Mouse (Mus musculus) neural tube, embryonic 13.5 days (tissue): ENCODE results near the gene Pmepa1. TPM values are rescaled to one million over a fixed set of nuclear protein-coding genes. Genes with fewer than 3 reads are reported as not detected.

ENCODE experiments used
- ATAC-seq: fragments of 200-750 bp; cut with Nextera tagmentation; 2 replicates; pipeline ENCODE4 v1.8.0; 2017; ENCODE audit warnings: low read depth, mild to moderate bottlenecking, moderate TSS enrichment, moderate library complexity
- H3K27ac ChIP-seq: fragments of 300-500 bp; sonication (generic); replicated peaks from 2 replicates; pipeline ENCODE4 v1.5.1; 2015; ENCODE audit warnings: moderate library complexity, mild to moderate bottlenecking, inconsistent platforms
- H3K27me3 ChIP-seq: fragments of 300-500 bp; sonication (generic); 2 replicates; pipeline ENCODE4 v1.6.1; 2015; ENCODE audit warnings: mild to moderate bottlenecking, inconsistent platforms
- H3K36me3 ChIP-seq: fragments of 300-500 bp; sonication (generic); 2 replicates; pipeline ENCODE4 v1.6.1; 2015; ENCODE audit warnings: mild to moderate bottlenecking, inconsistent platforms
- H3K4me1 ChIP-seq: fragments of 300-500 bp; sonication (generic); replicated peaks from 2 replicates; pipeline ENCODE4 v1.6.1; 2015; ENCODE audit warnings: inconsistent platforms
- H3K4me2 ChIP-seq: fragments of 300-500 bp; sonication (generic); 2 replicates; pipeline ENCODE4 v1.6.1; 2015; ENCODE audit warnings: inconsistent platforms, mild to moderate bottlenecking, moderate library complexity
- H3K4me3 ChIP-seq: fragments of 300-500 bp; sonication (generic); 2 replicates; pipeline ENCODE4 v1.5.1; 2015; ENCODE audit warnings: mild to moderate bottlenecking, inconsistent platforms
- H3K9ac ChIP-seq: fragments of 300-500 bp; sonication (generic); 2 replicates; pipeline ENCODE4 v1.6.1; 2015; ENCODE audit warnings: moderate library complexity, mild to moderate bottlenecking, inconsistent platforms
- H3K9me3 ChIP-seq: fragments of 300-500 bp; sonication (generic); 2 replicates; pipeline ENCODE4 v1.6.1; 2016; ENCODE audit warnings: inconsistent platforms
- WGBS: fragments of 180-500 bp; shearing (Covaris S2); methylation state at CpG from one replicate; pipeline ENCODE4 v1.1.7; 2015; 5-methylcytosine and 5-hydroxymethylcytosine counted together
- polyA plus RNA-seq: library from polyadenylated mRNA; unstranded; fragments of >200 nt; fragmentation: Nextera tagmentation; extraction: Ambion mirVana; gene quantifications from 2 replicates; pipeline ENCODE4 v1.2.1, GENCODE M21; 2015

Gene Pmepa1
- polyA plus RNA-seq, 1 experiment from 2014 or later, result 5.2 TPM

DNA sequence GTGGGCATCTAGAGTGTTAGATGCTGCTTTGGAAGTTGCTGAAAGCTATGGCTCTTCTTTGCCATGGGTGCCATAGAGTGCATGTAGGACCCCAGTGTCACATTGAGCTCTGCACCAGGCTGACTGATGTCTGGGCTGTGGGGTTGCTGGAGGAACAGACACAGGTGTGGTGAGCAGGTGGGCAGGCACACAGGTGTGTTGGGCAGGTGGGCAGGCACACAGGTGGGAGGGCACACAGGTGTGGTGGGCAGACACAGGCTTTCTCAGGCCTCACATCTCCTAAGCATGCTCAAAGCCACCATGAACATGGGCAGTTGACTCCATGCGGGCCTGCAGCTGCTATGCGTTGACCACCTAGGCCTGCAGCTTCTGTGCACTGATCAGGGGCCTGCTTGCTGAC lies 16.2 kb upstream of the Pmepa1 start:
- H3K36me3 ChIP-seq, result no peaks in the 10 kb centered on the region
- no peak for ATAC-seq
- 92% methylated on average over 2 of the region's 2 CpGs for WGBS
- H3K27ac ChIP-seq, result no peak overlapping the region
- H3K27me3 ChIP-seq, result no peaks in the 10 kb centered on the region
- H3K4me2 ChIP-seq, result no peak overlapping the region
- H3K9ac ChIP-seq, result no peak overlapping the region
- no peaks in the 10 kb centered on the region for H3K9me3 ChIP-seq
- no peak overlapping the region for H3K4me3 ChIP-seq
- H3K4me1 ChIP-seq, result no peaks in the 10 kb centered on the region

DNA sequence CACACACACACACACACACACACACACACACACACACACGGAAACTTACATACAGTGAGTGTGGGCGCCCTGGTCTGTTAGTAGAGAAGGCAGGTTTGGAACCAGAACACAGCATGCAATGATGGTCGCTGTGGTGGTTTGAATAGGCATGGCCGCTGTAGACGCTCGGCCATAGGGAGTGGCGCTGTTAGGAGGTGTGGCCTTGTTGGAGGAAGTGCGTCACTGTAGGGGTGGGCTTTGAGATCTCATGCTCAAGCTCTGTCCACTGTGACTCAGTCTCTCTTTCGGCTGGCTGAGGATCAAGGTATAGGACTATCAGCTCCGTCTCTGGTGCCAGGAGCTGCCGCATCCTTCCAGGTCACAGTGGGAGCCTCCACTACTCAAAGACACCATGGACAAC lies 14.6 kb upstream of the Pmepa1 start:
- Histone ChIP-seq H3K27ac (no peak overlapping the region), H3K4me3 (no peak overlapping the region), H3K27me3 (no peaks in the 10 kb centered on the region), H3K4me2 (no peak overlapping the region), H3K9ac (no peak overlapping the region), H3K4me1 (no peaks in the 10 kb centered on the region), H3K9me3 (no peaks in the 10 kb centered on the region), H3K36me3 (no peaks in the 10 kb centered on the region)
- ATAC-seq, result no peak
- WGBS, result 91% methylated on average over 11 of the region's 11 CpGs

GRCm38 (mm10) chr2:173289928-173290327 lies 13.6 kb upstream of the Pmepa1 start:
- ATAC-seq, result no peak
- H3K27me3 ChIP-seq, result no peaks in the 10 kb centered on the region
- H3K4me2 ChIP-seq, result no peak overlapping the region
- H3K9ac ChIP-seq, result no peak overlapping the region
- no peaks in the 10 kb centered on the region for H3K36me3 ChIP-seq
- no peaks in the 10 kb centered on the region for H3K9me3 ChIP-seq
- H3K4me3 ChIP-seq, result no peak overlapping the region
- H3K4me1 ChIP-seq, result no peaks in the 10 kb centered on the region
- no peak overlapping the region for H3K27ac ChIP-seq
- 82% methylated on average over 3 of the region's 3 CpGs for WGBS

- WGBS, result 86% methylated on average over 12 of the region's 12 CpGs
Observed at GRCm38 (mm10) chr2:173285816-173286538, 9.6 kb upstream of the Pmepa1 start.

DNA sequence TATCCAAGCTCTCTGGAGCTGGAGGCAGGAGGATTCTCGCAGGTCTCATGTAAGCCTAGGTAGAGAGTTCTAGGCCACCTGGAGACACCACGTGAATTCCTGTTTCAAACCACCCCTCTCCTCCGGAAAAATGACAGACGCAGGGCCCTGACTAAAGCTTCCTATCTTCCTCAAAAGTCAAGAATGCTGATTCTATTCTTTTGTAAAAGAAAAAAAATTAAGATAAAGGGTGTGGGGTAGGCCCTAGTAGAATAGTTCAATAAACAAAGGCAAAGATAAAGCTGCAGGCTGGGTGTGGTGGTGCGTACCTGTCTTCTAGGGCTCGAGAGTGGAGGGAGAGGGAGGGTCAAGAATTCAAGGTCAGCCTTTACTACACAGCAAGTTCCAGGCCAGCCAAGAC lies 8.4 kb upstream of the Pmepa1 start:
- H3K4me3 ChIP-seq, result no peak overlapping the region
- H3K4me1 ChIP-seq, result peaks cover 12% of the 10 kb centered on the region
- H3K9ac ChIP-seq, result no peak overlapping the region
- no peaks in the 10 kb centered on the region for H3K9me3 ChIP-seq
- WGBS, result 84% methylated on average over 6 of the region's 6 CpGs
- H3K27ac ChIP-seq, result no peak overlapping the region
- no peaks in the 10 kb centered on the region; the same call in 1 of the 2 replicates for H3K27me3 ChIP-seq
- H3K4me2 ChIP-seq, result no peak overlapping the region
- H3K36me3 ChIP-seq, result no peaks in the 10 kb centered on the region
- ATAC-seq, result no peak

More at GRCm38 (mm10) chr2:173285816-173286538, 9.6 kb upstream of the Pmepa1 start:
- Histone ChIP-seq H3K27ac (no peak overlapping the region), H3K4me3 (no peak overlapping the region), H3K4me1 (peaks cover 8% of the 10 kb centered on the region), H3K9me3 (no peaks in the 10 kb centered on the region), H3K36me3 (no peaks in the 10 kb centered on the region), H3K9ac (no peak overlapping the region), H3K27me3 (no peaks in the 10 kb centered on the region), H3K4me2 (no peak overlapping the region)
- ATAC-seq, result no peak

DNA sequence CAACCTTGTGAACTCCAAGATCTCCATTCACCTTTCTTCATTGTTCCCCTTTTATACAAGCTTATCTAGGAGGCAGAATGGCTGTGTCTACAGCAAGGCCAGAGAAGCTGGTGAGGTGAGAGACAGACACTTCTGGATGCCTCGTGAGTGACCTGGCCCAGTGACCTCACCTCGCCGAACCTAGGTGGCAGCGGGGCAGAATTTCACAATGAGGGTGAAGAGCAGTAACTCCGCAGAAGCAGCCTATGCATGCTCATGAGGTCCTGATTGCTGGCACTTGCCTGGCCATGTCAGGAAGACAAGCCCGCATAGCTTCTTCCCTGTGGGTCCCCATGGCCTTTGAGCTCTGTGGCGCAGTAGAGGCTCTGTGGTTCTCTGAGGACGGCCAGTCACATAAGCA lies 5.9 kb upstream of the Pmepa1 start:
- Histone ChIP-seq H3K4me3 (no peak overlapping the region), H3K4me1 (peaks cover 17% of the 10 kb centered on the region), H3K27ac (no peak overlapping the region), H3K9me3 (no peaks in the 10 kb centered on the region), H3K36me3 (no peaks in the 10 kb centered on the region), H3K27me3 (no peaks in the 10 kb centered on the region; the same call in 1 of the 2 replicates), H3K9ac (no peak overlapping the region), H3K4me2 (no peak overlapping the region)
- no peak for ATAC-seq
- 88% methylated on average over 8 of the region's 8 CpGs for WGBS

GRCm38 (mm10) chr2:173281021-173281937 lies 4.9 kb upstream of the Pmepa1 start:
- H3K9ac ChIP-seq, result no peak overlapping the region
- H3K4me3 ChIP-seq, result no peak overlapping the region
- peaks cover 21% of the 10 kb centered on the region for H3K4me1 ChIP-seq
- no peak overlapping the region for H3K4me2 ChIP-seq
- WGBS, result 68% methylated on average over 9 of the region's 9 CpGs
- no peak for ATAC-seq
- no peaks in the 10 kb centered on the region for H3K9me3 ChIP-seq
- no peaks in the 10 kb centered on the region; the same call in 1 of the 2 replicates for H3K27me3 ChIP-seq
- no peak overlapping the region for H3K27ac ChIP-seq
- no peaks in the 10 kb centered on the region for H3K36me3 ChIP-seq

- ATAC-seq, result no peak
- Histone ChIP-seq H3K9me3 (no peaks in the 10 kb centered on the region), H3K4me3 (no peak overlapping the region), H3K4me1 (peaks cover 32% of the 10 kb centered on the region), H3K36me3 (no peaks in the 10 kb centered on the region), H3K27me3 (no peaks in the 10 kb centered on the region; the same call in 1 of the 2 replicates), H3K4me2 (no peak overlapping the region), H3K27ac (no peak overlapping the region), H3K9ac (no peak overlapping the region)
- WGBS, result 76% methylated on average over 16 of the region's 16 CpGs
Observed at GRCm38 (mm10) chr2:173278846-173279580, 2.7 kb upstream of the Pmepa1 start.

DNA sequence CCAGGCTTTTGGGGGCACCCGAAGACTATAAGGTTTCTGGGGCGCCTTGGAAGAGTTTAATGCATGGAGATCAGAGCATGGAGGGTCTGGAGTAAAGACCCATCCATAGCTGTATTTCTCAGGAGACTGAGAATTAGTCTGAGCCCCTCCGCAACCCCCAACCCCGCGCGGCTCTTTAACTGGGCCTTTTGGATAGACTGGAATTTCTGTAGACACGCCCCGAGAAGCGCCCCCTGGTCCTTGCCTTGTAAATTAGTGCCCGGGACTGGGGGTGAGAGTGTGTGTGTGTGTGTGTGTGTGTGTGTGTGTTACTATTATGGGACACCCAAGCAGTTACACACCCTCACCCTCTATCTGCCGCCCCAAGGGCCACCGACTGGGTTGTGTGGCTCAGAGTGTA lies 526 bp upstream of the Pmepa1 start:
- WGBS, result 2% methylated on average over 12 of the region's 12 CpGs
- no peaks in the 10 kb centered on the region for H3K36me3 ChIP-seq
- no peaks in the 10 kb centered on the region; the same call in 1 of the 2 replicates for H3K27me3 ChIP-seq
- peak overlapping the region; percentile 91 for H3K27ac ChIP-seq
- peak; percentile 28 for ATAC-seq
- peaks cover 53% of the 10 kb centered on the region for H3K4me1 ChIP-seq
- H3K9me3 ChIP-seq, result no peaks in the 10 kb centered on the region
- peak overlapping the region; percentile 96 for H3K4me2 ChIP-seq
- H3K4me3 ChIP-seq, result peak overlapping the region; percentile 99
- peak overlapping the region; percentile 99 for H3K9ac ChIP-seq

GRCm38 (mm10) chr2:173275343-173276201 lies 761 bp downstream of the Pmepa1 start:
- Histone ChIP-seq H3K27ac (peak overlapping the region; percentile 91), H3K4me2 (peak overlapping the region; percentile 96), H3K36me3 (no peaks in the 10 kb centered on the region), H3K27me3 (no peaks in the 10 kb centered on the region), H3K4me1 (peaks cover 54% of the 10 kb centered on the region), H3K9ac (peak overlapping the region; percentile 99), H3K4me3 (peak overlapping the region; percentile 99), H3K9me3 (no peaks in the 10 kb centered on the region)
- ATAC-seq, result peak; percentile 40
- WGBS, result under 1% methylated on average over 88 of the region's 93 CpGs
